Mouse (Mus musculus) lung, adult 2 months (tissue): ENCODE measurements around the gene Acta2. TPM values are rescaled to one million over a fixed set of nuclear protein-coding genes. Genes with fewer than 3 reads are reported as not detected.
"Not testable (repeated sequence)": the region's sequence is repeated elsewhere in the genome, so short reads cannot be mapped to it uniquely, and the experiment has no call there.

Experiments
- DNase-seq: peaks from one replicate; pipeline ENCODE4 v3.0.0; 2022
- H3K4me1 ChIP-seq: fragments of 200-500 bp; 2 replicates; pipeline ENCODE4 v1.6.1; 2011; ENCODE audit warnings: low read length; ENCODE audit not compliant: control insufficient read depth, insufficient read depth
- H3K4me3 ChIP-seq: fragments of 200-500 bp; replicated peaks from 2 replicates; pipeline ENCODE3; 2011; ENCODE audit warnings: low read depth, mild to moderate bottlenecking, control low read depth, low read length; ENCODE audit errors: extremely low read depth
- CTCF ChIP-seq: fragments of 200-500 bp; IDR thresholded peaks from 2 replicates; pipeline ENCODE4 v1.5.1; 2011; ENCODE audit warnings: mild to moderate bottlenecking, low read length, control low read depth; ENCODE audit not compliant: insufficient read depth
- POLR2A ChIP-seq: fragments of 200-500 bp; IDR thresholded peaks from 2 replicates; pipeline ENCODE4 v1.6.1; 2011; ENCODE audit warnings: low read depth, mild to moderate bottlenecking, control low read depth, low read length, borderline replicate concordance; ENCODE audit errors: extremely low read depth
- WGBS: fragments of 180-500 bp; shearing (Covaris S2); methylation state at CpG from one replicate; pipeline ENCODE4 v1.1.7; 2018; 5-methylcytosine and 5-hydroxymethylcytosine counted together
- polyA plus RNA-seq: library from polyadenylated mRNA; depleted of rRNA; stranded (reverse); fragments of >200 nt; gene quantifications from 2 replicates; pipeline ENCODE4 v1.2.3, GENCODE M21; 2012

The Acta2 gene
- polyA plus RNA-seq, 1 experiment, result 584 TPM

GRCm38 (mm10) chr19:34212489-34213250 lies 42.7 kb downstream of the Acta2 start:
- 62% methylated on average over 12 of the region's 12 CpGs for WGBS
- no peak for TF ChIP-seq CTCF
- no peak for TF ChIP-seq POLR2A
- Histone ChIP-seq H3K4me1 (peaks cover 10% of the 10 kb centered on the region), H3K4me3 (no peak overlapping the region)
- DNase-seq, result no peak

DNA sequence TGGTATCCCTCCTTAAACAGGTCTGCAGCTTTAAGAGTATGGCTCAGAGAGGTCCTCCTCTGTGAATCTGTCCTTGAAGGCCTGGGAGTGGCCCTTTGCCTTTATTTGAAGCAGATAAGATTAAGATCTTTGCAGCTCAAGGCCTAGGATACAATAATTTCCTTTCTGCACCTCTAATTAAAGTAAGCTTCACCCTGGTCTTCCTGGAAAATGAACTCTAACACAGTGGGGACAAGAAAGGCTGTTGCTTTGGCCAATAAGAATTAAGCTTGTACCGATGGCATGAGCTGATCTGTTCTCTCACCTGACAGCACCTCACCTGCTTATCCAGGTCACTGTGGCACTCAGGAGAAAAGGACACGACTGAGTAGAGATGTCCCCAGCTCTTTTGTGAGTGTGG lies 44.5 kb downstream of the Acta2 start:
- 47% methylated on average over 2 of the region's 2 CpGs for WGBS
- no peak overlapping the region for H3K4me3 ChIP-seq
- peaks cover 10% of the 10 kb centered on the region for H3K4me1 ChIP-seq
- TF ChIP-seq POLR2A (no peak), CTCF (no peak)
- no peak for DNase-seq

DNA sequence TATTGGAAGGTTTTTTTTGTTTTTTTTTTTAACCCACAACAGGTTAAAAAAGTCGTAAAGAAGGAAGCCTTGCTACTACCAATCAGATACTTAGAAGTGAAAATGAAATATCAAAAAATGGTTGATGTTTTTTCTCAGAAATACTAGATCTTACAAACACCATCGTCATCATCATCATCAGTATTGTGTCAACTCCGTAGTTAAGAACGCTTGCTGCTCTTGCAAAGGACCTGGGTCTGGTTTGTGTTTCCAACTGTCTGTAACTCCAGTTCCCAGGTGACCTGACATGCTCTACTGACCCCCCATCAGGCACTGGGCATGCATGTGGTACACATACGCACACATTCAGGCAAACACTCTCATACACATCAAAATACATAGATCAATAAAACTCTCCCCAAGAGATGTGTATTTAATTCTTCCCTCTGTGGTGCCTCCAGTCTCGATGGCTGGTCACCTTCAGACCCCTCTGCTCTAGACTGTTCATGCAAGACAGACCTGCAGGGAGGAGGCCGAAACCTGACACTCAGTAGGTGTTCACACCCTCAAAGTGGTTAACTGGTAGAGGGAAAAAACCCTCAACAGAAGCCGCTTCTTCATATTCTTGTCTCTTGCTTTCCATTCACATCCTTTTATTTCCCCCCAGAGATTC lies 45.3 kb downstream of the Acta2 start:
- no peak for TF ChIP-seq POLR2A
- no peak for TF ChIP-seq CTCF
- WGBS, result 91% methylated on average over 8 of the region's 8 CpGs
- no peak for DNase-seq
- Histone ChIP-seq H3K4me3 (no peak overlapping the region), H3K4me1 (peaks cover 10% of the 10 kb centered on the region)

DNA sequence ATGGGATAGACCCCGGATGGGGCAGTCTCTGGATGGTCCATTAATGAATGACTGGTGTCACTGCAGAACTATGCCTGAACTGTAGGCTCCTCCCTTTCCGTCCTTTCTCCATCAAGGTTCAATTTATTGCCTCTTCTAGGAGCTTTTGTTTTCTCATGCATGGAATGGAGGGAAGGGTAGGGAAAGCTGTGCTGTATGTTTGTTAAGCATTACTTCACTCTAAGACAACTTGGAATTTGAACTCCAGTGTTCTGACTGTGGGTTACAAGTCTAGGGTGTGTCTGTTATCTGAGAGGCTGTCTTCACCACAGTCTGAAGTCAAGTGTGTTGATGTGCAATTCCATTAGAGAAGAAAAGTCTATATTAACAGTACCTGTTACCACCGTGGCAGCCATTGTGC lies 46.4 kb downstream of the Acta2 start:
- no peak for TF ChIP-seq POLR2A
- no peak for TF ChIP-seq CTCF
- Histone ChIP-seq H3K4me1 (peaks cover 10% of the 10 kb centered on the region), H3K4me3 (no peak overlapping the region)
- DNase-seq, result no peak
- 72% methylated on average over 3 of the region's 3 CpGs for WGBS

DNA sequence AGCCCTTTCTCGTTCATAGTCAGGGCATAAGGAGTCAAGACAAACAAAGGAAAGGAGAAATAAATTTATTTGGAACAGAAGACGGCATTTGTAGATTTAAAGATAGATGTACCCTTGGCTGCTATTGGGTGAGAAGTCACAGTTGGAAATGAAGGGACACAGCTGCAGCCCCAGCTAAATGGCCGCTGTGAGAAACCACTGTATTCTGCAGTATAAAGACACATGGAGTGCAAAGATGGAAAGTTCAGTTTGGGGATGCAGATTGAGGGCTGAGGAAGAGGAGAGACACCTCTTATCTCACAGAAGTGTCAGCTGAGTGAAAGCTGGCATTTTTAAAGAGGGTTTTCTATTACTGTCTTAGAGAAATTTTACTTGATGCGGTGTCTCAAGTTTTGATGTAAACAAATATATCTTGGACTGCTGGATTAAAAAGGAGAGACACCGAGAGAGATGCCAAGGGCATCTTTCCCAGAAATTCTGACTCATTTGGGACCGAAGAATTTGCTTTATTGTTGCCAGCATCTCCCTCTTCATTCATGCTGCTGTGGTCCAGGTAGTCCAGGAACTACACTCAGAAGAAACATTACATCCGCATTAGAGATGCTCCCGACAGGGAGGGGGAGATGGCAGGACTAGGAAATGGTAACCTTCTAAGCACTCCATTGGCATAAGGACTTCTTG lies 48.5 kb downstream of the Acta2 start:
- WGBS, result 59% methylated on average over 8 of the region's 8 CpGs
- TF ChIP-seq CTCF (no peak), POLR2A (no peak)
- DNase-seq, result no peak
- Histone ChIP-seq H3K4me3 (no peak overlapping the region), H3K4me1 (peaks cover 7% of the 10 kb centered on the region)

- WGBS, result 64% methylated on average over 4 of the region's 4 CpGs
- not testable (repeated sequence) for H3K4me3 ChIP-seq, H3K4me1 ChIP-seq, DNase-seq
Observed at GRCm38 (mm10) chr19:34206128-34206527, 49.3 kb downstream of the Acta2 start.

DNA sequence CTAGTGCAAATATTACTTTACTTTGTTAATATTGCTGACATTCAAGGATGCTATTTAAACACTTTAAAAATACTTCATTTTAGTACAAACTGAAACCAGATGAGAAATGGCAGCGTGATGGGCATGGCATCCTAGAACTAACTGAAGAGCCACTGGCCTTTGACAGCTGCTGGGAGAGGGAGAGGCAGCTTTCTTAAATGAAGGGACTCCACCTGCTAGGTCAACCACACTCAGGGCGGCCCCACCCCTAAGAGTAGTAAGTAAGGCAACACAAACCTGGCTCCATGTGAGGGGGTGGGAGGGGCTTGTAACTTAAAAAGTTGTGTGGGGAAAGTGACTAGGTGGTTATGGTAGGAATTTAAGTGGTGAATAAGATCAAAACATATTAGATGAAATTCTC lies 52.7 kb downstream of the Acta2 start:
- TF ChIP-seq POLR2A, result no peak
- DNase-seq, result no peak
- peaks cover 8% of the 10 kb centered on the region for H3K4me1 ChIP-seq
- no peak overlapping the region for H3K4me3 ChIP-seq
- 62% methylated on average over 2 of the region's 2 CpGs for WGBS

GRCm38 (mm10) chr19:34199488-34199887 lies 55.9 kb downstream of the Acta2 start:
- WGBS, result 49% methylated on average over 2 of the region's 2 CpGs

GRCm38 (mm10) chr19:34198901-34199300 lies 56.5 kb downstream of the Acta2 start:
- 71% methylated on average over 4 of the region's 4 CpGs for WGBS
- DNase-seq, result no peak
- no peak overlapping the region for H3K4me3 ChIP-seq

More at GRCm38 (mm10) chr19:34199488-34199887, 55.9 kb downstream of the Acta2 start:
- DNase-seq, result no peak
- peaks cover 8% of the 10 kb centered on the region for H3K4me1 ChIP-seq
- no peak for TF ChIP-seq POLR2A
- no peak for TF ChIP-seq CTCF
- H3K4me3 ChIP-seq, result no peak overlapping the region

GRCm38 (mm10) chr19:34198066-34198465 lies 57.3 kb downstream of the Acta2 start:
- DNase-seq, result no peak
- 100% methylated on average over 1 of the region's 1 CpGs for WGBS

More at GRCm38 (mm10) chr19:34198901-34199300, 56.5 kb downstream of the Acta2 start:
- H3K4me1 ChIP-seq, result peaks cover 8% of the 10 kb centered on the region
- TF ChIP-seq CTCF, result no peak
- TF ChIP-seq POLR2A, result no peak

More at GRCm38 (mm10) chr19:34198066-34198465, 57.3 kb downstream of the Acta2 start:
- Histone ChIP-seq H3K4me3 (no peak overlapping the region), H3K4me1 (peaks cover 8% of the 10 kb centered on the region)
- TF ChIP-seq CTCF (no peak), POLR2A (no peak)
